Mouse (Mus musculus): ENCODE data around the gene Selp.

- no peak for TF ChIP-seq POLR2A (IDR thresholded peaks at IDR 0.05; ENCODE audit: control insufficient read depth, low read depth, low read length)
- no peak for TF ChIP-seq CTCF (IDR thresholded peaks at IDR 0.05; ENCODE audit: control insufficient read depth, insufficient read depth, insufficient replicate concordance, low read depth, low read length)
These were observed 19.0 kb downstream of the Selp start for GRCm38 (mm10) chr1:164134101-164134500.

Measured in testis, adult 2 months (tissue).